Mouse (Mus musculus) retina, postnatal 1 day (tissue): Measurements from ENCODE around the gene Ssu72.
"Not testable (repeated sequence)": the region's sequence is repeated elsewhere in the genome, so short reads cannot be mapped to it uniquely, and the experiment has no call there.

ENCODE experiments used
- DNase-seq: peaks from one replicate; pipeline ENCODE4 v3.0.0-alpha.2; 2012

Gene Ssu72

GRCm38 (mm10) chr4:155704721-155705591 lies at the start of gene Ssu72:
Ssu72 (plus strand) TSS chr4:155704800.
- DNase-seq: peak; percentile 95

- no peak for DNase-seq
These were observed 48.3 kb upstream of the Ssu72 start for GRCm38 (mm10) chr4:155656214-155656751.

GRCm38 (mm10) chr4:155658961-155659360 lies 45.6 kb upstream of the Ssu72 start:
- no peak for DNase-seq

- no peak for DNase-seq
These were observed 44.0 kb upstream of the Ssu72 start for GRCm38 (mm10) chr4:155660641-155661040.

- no peak for DNase-seq
These were observed 37.7 kb upstream of the Ssu72 start for GRCm38 (mm10) chr4:155666903-155667302.

- peak; percentile 98 for DNase-seq
These were observed 35.7 kb upstream of the Ssu72 start, which contains the start of gene Mib2 for GRCm38 (mm10) chr4:155668689-155669597. Mib2 (minus strand) TSS chr4:155669198.

GRCm38 (mm10) chr4:155669598-155670075 lies 35.0 kb upstream of the Ssu72 start:
- no peak for DNase-seq

- not testable (repeated sequence) for DNase-seq
These were observed 34.4 kb upstream of the Ssu72 start for GRCm38 (mm10) chr4:155670236-155670635.

- no peak for DNase-seq
These were observed 32.5 kb upstream of the Ssu72 start for GRCm38 (mm10) chr4:155672082-155672481.

GRCm38 (mm10) chr4:155675991-155676390 lies 28.6 kb upstream of the Ssu72 start:
- DNase-seq: peak; percentile 29

- not testable (repeated sequence) for DNase-seq
These were observed 20.8 kb upstream of the Ssu72 start for GRCm38 (mm10) chr4:155683670-155684277.

- not testable (repeated sequence) for DNase-seq
These were observed 16.8 kb upstream of the Ssu72 start for GRCm38 (mm10) chr4:155687764-155688163.

GRCm38 (mm10) chr4:155690571-155691375 lies 13.8 kb upstream of the Ssu72 start:
- no peak for DNase-seq

- no peak for DNase-seq
These were observed 12.2 kb upstream of the Ssu72 start for GRCm38 (mm10) chr4:155692421-155692820.

GRCm38 (mm10) chr4:155694111-155694481 lies 10.5 kb upstream of the Ssu72 start, which contains the start of gene Fndc10:
Fndc10 (plus strand) TSS chr4:155694342.
- peak; percentile 77 for DNase-seq

GRCm38 (mm10) chr4:155694482-155695401 lies 9.9 kb upstream of the Ssu72 start:
- peak; percentile 85 for DNase-seq

- DNase-seq: no peak
These were observed 9.0 kb upstream of the Ssu72 start for GRCm38 (mm10) chr4:155695531-155696062.

GRCm38 (mm10) chr4:155696261-155697255 lies 8.0 kb upstream of the Ssu72 start:
- no peak for DNase-seq

GRCm38 (mm10) chr4:155700425-155700824 lies 4.2 kb upstream of the Ssu72 start:
- DNase-seq: peak; percentile 58
